Mouse (Mus musculus) kidney, postnatal 0 days (tissue): Measurements from ENCODE around the gene Smim9. TPM values are rescaled to one million over a fixed set of nuclear protein-coding genes. Genes with fewer than 3 reads are reported as not detected.

ENCODE experiments used
- ATAC-seq: fragments of 200-750 bp; cut with Nextera tagmentation; replicated peaks from 2 replicates; pipeline ENCODE4 v1.8.0; 2017; ENCODE audit warnings: low read depth, moderate number of reproducible peaks, moderate TSS enrichment, moderate library complexity; ENCODE audit not compliant: low FRiP score
- DNase-seq: peaks from one replicate; pipeline ENCODE4 v3.0.0-alpha.2; 2016; ENCODE audit warnings: low spot score
- H3K27ac ChIP-seq: fragments of 300-500 bp; sonication (generic); 2 replicates; pipeline ENCODE4 v1.5.1; 2014; ENCODE audit warnings: mild to moderate bottlenecking
- H3K27me3 ChIP-seq: fragments of 300-500 bp; sonication (generic); 2 replicates; pipeline ENCODE4 v1.6.1; 2014; ENCODE audit warnings: low read length, mixed read lengths; ENCODE audit not compliant: insufficient read depth
- H3K36me3 ChIP-seq: fragments of 300-500 bp; sonication (generic); 2 replicates; pipeline ENCODE4 v1.6.1; 2014; ENCODE audit warnings: low read length, mixed read lengths; ENCODE audit not compliant: insufficient read depth
- H3K4me1 ChIP-seq: fragments of 300-500 bp; sonication (generic); replicated peaks from 2 replicates; pipeline ENCODE4 v1.6.1; 2014; ENCODE audit warnings: antibody characterized with exemption, low read length, mixed read lengths; ENCODE audit not compliant: insufficient read depth
- H3K4me2 ChIP-seq: fragments of 300-500 bp; sonication (generic); 2 replicates; pipeline ENCODE4 v1.6.1; 2014; ENCODE audit warnings: mild to moderate bottlenecking, low read length, moderate library complexity, mixed read lengths
- H3K4me3 ChIP-seq: fragments of 300-500 bp; sonication (generic); replicated peaks from 2 replicates; pipeline ENCODE4 v1.5.1; 2014; ENCODE audit warnings: low read depth, low read length
- H3K9ac ChIP-seq: fragments of 300-500 bp; sonication (generic); 2 replicates; pipeline ENCODE4 v1.6.1; 2014; ENCODE audit warnings: low read depth, low read length
- H3K9me3 ChIP-seq: fragments of 300-500 bp; sonication (generic); replicated peaks from 2 replicates; pipeline ENCODE4 v1.6.1; 2016; ENCODE audit warnings: low read length, inconsistent platforms, mixed read lengths
- CTCF ChIP-seq: IDR thresholded peaks from 2 replicates; pipeline ENCODE4 v1.5.1; 2016; ENCODE audit warnings: antibody characterized with exemption, low read depth, mild to moderate bottlenecking, moderate library complexity
- WGBS: fragments of 180-500 bp; shearing (Covaris S2); extraction: QIAGEN DNeasy Blood & Tissue Kit; methylation state at CpG from one replicate; pipeline ENCODE4 v1.1.7; 2014; 5-methylcytosine and 5-hydroxymethylcytosine counted together
- polyA plus RNA-seq: library from polyadenylated mRNA; unstranded; fragments of >200 nt; fragmentation: Nextera tagmentation; extraction: Ambion mirVana; gene quantifications from 2 replicates; pipeline ENCODE4 v1.2.1, GENCODE M21; 2015

The Smim9 gene
- polyA plus RNA-seq, 1 experiment from 2014 or later: 0.21 TPM

GRCm38 (mm10) chrX:75138182-75138581, 25.4 kb downstream of the Smim9 start:
- H3K4me3 ChIP-seq: no peak overlapping the region
- DNase-seq: no peak
- H3K4me2 ChIP-seq: no peak overlapping the region
- no peak for TF ChIP-seq CTCF
- WGBS: 94% methylated on average over 2 of the region's 2 CpGs
- H3K9ac ChIP-seq: no peak overlapping the region
- no peaks in the 10 kb centered on the region for H3K36me3 ChIP-seq
- no peaks in the 10 kb centered on the region for H3K9me3 ChIP-seq
- H3K27me3 ChIP-seq: no peaks in the 10 kb centered on the region
- H3K4me1 ChIP-seq: no peaks in the 10 kb centered on the region
- H3K27ac ChIP-seq: no peak overlapping the region
- no peak for ATAC-seq

- TF ChIP-seq CTCF: no peak
- no peak overlapping the region for H3K4me2 ChIP-seq
- no peak overlapping the region for H3K4me3 ChIP-seq
- no peak overlapping the region for H3K27ac ChIP-seq
- no peaks in the 10 kb centered on the region for H3K4me1 ChIP-seq
- no peaks in the 10 kb centered on the region for H3K9me3 ChIP-seq
- H3K36me3 ChIP-seq: no peaks in the 10 kb centered on the region
- no peak for ATAC-seq
- 82% methylated on average over 2 of the region's 2 CpGs for WGBS
- no peak overlapping the region for H3K9ac ChIP-seq
- DNase-seq: no peak
- H3K27me3 ChIP-seq: no peaks in the 10 kb centered on the region
Observed at GRCm38 (mm10) chrX:75137729-75138128, 25.8 kb downstream of the Smim9 start.

GRCm38 (mm10) chrX:75136938-75137337, 26.6 kb downstream of the Smim9 start:
- no peak overlapping the region for H3K4me3 ChIP-seq
- H3K9me3 ChIP-seq: no peaks in the 10 kb centered on the region
- H3K4me2 ChIP-seq: no peak overlapping the region
- no peak for DNase-seq
- no peaks in the 10 kb centered on the region for H3K4me1 ChIP-seq
- no peak for ATAC-seq
- no peaks in the 10 kb centered on the region for H3K36me3 ChIP-seq
- H3K27me3 ChIP-seq: no peaks in the 10 kb centered on the region
- H3K9ac ChIP-seq: no peak overlapping the region
- H3K27ac ChIP-seq: no peak overlapping the region
- TF ChIP-seq CTCF: no peak

GRCm38 (mm10) chrX:75130467-75131160, 33.0 kb downstream of the Smim9 start, which contains the start of gene Mpp1:
Mpp1 (minus strand) TSS chrX:75131016.
- WGBS: 36% methylated on average over 36 of the region's 36 CpGs
- Histone ChIP-seq H3K9me3 (no peaks in the 10 kb centered on the region), H3K27ac (peak within 1 kb of the TSS; percentile 77), H3K36me3 (no peaks in the 10 kb centered on the region), H3K4me2 (peak within 1 kb of the TSS; percentile 58), H3K9ac (peak within 1 kb of the TSS; percentile 68), H3K27me3 (no peaks in the 10 kb centered on the region), H3K4me3 (peak within 1 kb of the TSS; percentile 49), H3K4me1 (no peaks in the 10 kb centered on the region)
- peak; percentile 93 for DNase-seq
- peak; percentile 98 for ATAC-seq
- no peak for TF ChIP-seq CTCF

GRCm38 (mm10) chrX:75129474-75129873, 34.1 kb downstream of the Smim9 start:
- peak; percentile 2 for DNase-seq
- WGBS: 64% methylated on average over 2 of the region's 2 CpGs
- no peak for ATAC-seq
- no peaks in the 10 kb centered on the region for H3K27me3 ChIP-seq
- no peak overlapping the region for H3K27ac ChIP-seq
- peak overlapping the region; percentile 23 for H3K4me2 ChIP-seq
- no peak overlapping the region for H3K4me3 ChIP-seq
- H3K36me3 ChIP-seq: no peaks in the 10 kb centered on the region
- H3K9me3 ChIP-seq: no peaks in the 10 kb centered on the region
- no peak overlapping the region for H3K9ac ChIP-seq
- TF ChIP-seq CTCF: no peak
- H3K4me1 ChIP-seq: no peaks in the 10 kb centered on the region

DNA sequence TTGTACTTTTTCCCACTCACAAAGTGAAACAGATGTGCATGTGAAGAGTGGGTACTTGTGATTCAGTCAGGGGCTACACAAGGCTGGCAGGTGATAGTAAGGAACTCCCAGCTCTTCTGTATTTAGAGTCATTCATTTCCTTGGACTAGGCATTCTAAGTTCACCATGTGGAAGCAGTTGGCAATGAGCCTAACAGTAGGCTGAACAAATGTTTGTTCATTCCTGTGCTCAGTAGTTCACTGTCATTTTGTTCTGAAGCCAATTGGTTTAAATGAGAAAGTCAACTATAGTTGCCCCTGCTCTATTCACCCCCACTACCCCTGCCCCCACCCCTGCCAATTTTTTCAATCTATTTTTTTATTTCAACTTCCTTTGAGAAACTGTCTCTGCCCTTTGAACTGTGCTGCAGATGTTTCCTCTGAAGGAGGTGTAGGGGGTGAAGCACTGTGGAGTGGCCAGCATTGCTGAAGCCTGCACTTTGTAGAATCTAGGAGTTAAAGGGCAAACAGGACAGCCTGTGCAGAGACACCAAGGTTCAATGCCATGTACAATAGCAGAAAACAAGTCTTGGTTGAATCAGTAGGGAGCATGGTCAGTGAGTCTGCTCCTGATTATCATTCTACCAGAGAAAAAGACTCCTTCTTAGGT, 35.1 kb downstream of the Smim9 start:
- peak; percentile 19 for DNase-seq
- peak; percentile 52; the same call in 1 of the 2 replicates for ATAC-seq
- Histone ChIP-seq H3K27ac (no peak overlapping the region), H3K9ac (no peak overlapping the region), H3K4me2 (no peak overlapping the region), H3K9me3 (no peaks in the 10 kb centered on the region), H3K4me3 (no peak overlapping the region), H3K27me3 (no peaks in the 10 kb centered on the region), H3K36me3 (no peaks in the 10 kb centered on the region), H3K4me1 (no peaks in the 10 kb centered on the region)
- TF ChIP-seq CTCF: no peak
